Mouse (Mus musculus): ENCODE measurements around the gene Sun2.

Gene Sun2

DNA sequence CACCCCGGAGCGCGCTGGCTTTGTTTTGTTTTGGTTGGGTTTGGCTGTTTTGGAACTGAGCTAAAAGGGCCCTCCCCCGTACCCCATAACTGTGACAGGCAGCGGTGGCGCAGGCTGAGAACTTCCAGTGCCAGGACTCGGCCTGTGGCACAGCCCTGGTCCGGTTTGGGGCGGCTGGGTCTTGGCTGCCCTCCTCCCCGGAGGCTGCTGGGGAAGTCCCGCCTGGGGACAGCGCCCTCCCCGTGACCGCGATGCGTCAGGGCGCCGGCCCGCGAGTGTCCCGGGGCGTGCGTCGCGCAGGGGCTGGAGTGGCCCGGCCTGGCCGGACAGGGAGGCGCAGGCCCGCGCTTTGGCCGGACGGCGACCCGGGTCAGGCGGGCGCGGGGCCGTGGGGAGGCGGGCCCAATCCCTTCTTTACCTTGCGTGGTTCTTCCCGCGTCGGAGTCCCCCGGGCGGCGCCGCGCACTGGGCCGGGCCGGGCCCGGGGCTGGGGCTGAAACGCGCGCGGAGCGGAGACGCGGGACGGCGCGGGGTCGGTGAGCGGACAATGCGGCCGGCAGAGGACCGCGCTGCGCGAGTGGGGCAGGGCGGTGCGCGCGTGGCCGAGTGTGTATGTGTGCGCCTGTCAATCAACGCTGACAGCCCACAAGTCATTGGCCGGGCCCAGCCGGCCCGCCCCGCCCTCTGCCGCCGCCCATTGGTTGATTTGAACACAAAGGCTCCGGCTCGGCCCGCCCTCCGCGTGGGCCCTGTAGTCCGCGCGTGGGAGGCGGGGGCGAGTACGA is at the start of gene Sun2:
TSS of gene Sun2 (minus strand) at position 616 of the 785 bp plus-strand sequence.
- peak; percentile 97 for DNase-seq (ENCODE audit: low spot score)

DNA sequence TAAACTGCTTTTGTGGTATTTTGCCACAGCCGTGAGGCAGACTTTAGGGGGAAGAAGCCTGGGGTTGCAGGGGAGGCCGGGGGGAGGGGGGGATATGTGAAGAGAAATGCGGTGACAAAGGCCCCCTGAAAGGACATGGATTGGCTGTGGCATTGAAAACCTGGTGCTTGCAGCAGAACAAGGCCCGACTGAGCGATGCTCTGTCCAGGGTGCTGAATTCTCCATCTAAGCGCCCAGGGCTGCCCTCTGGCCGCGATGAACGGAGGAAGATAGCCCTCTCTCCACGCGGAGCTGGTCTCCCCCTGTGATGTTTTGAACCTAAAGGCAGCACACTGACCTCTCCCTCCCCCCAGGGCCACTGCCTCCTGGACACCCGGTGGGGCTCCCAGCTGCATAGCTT is 49.2 kb upstream of the Sun2 start:
- DNase-seq (ENCODE audit: low spot score): peak; percentile 81

GRCm38 (mm10) chr15:79790905-79791304 is 48.6 kb upstream of the Sun2 start:
- DNase-seq (ENCODE audit: low spot score): no peak

DNA sequence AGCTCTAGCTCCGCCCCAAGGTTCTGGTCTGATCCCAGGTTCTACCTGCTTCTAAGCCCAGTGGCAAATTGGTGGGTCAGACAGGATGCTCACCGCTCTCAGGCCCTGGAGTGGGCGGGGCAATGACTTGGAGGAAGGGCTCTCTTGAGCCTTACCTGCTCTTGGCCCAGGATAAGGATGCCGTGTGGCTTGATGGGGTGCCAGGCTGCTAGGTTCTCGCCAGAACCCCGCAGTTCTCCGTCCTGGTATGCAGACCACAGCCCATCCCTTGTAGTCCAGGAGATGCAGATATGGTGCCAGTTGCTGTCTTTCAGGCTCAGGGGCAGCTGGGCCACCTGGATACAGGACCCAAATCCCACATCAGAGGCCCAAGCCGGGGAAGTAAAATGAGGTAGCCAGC is 47.8 kb upstream of the Sun2 start:
- no peak for DNase-seq (ENCODE audit: low spot score)

DNA sequence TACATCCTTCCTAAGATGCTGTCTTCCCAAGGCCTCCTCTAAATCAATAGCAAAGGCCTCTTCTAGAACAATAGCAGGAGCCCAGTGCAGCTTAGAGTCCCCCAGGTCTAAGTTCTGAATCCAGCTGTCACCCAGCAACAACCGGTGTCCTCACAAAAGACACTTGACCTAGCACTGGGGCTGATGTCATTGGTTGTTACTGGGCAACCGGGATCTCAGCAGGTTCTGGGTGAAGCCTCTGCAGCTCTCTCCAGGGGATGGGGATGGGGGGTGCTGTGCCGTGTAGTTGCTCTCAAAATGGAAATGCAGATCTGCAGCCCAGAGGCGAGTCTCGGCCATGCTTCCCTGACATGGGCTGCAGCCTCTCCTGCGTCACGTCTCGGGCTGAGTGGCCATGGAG is 45.5 kb upstream of the Sun2 start:
- no peak for DNase-seq (ENCODE audit: low spot score)

GRCm38 (mm10) chr15:79785056-79785455 is 42.7 kb upstream of the Sun2 start:
- DNase-seq (ENCODE audit: low spot score): no peak

DNA sequence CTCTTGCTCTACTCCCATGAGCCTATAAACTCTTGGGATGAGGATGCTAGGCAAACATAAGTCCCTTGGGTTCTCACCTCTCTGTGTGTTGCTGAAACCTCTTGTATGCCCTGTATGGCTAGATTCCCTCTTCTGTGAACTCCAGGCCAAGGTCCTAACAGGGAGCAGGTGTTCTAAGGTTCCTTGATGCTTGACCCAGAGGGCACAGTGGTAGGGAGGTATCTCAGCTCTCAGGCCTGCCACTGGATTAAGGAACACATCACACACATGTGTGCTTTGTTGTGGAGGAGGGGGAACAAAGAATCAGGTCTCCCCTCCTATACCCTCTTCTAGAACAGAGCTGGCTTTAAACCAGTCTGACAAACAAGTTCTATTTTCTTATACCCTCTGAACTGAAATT is 35.4 kb upstream of the Sun2 start, which contains the start of gene Dnal4:
TSS of gene Dnal4 (minus strand) at position 101 of the 400 bp plus-strand sequence.
- DNase-seq (ENCODE audit: low spot score): no peak

DNA sequence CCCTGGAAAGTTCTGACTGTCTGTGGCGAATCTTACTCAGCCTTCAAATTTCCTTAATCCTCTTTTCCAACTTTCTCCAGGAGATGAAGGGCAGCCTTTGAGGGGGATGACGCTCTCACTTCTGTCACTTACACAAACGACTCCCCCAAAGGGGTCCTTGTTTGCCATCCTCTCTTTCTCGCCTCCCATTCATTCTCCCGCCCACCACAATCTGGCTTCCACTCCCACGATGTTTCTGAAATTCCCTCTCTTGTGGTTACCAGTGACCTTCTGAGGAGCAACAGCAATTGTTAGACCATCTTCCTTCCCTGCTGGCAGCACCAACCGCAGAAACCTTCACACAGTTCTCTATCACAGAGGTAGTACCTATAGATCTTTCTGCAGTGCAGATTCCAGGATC is 33.3 kb upstream of the Sun2 start:
- no peak for DNase-seq (ENCODE audit: low spot score)

GRCm38 (mm10) chr15:79774117-79775027 is 32.0 kb upstream of the Sun2 start:
- peak; percentile 97 for DNase-seq (ENCODE audit: low spot score)

- no peak for DNase-seq (ENCODE audit: low spot score)
Observed at GRCm38 (mm10) chr15:79770629-79771240, 28.4 kb upstream of the Sun2 start.

GRCm38 (mm10) chr15:79768302-79768701 is 26.0 kb upstream of the Sun2 start:
- no peak for DNase-seq (ENCODE audit: low spot score)

GRCm38 (mm10) chr15:79767327-79767961 is 25.1 kb upstream of the Sun2 start:
- no peak for DNase-seq (ENCODE audit: low spot score)

DNA sequence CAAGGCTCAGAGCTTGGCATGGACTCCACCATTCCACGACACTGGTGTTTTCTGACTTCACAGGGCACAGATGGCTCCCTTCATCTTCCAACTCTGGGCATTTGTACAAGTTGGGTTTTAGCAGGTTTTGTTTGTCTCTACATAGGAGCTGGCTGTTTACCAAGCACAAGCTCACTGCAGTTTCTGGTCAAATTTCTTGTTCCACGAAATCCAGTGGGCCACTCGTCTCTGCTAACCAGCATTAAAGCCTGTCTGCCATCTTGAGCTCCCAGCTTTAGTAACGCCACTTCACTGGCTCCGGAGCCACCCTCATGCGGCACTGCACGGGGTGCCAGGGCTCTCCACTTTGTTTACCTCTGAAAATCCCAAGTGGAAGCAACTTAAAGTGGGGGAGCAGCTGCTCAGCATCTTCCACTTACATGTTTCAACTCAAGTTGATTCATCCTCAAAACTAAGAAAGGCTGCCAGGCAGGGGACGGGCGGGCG is 24.3 kb upstream of the Sun2 start:
- no peak for DNase-seq (ENCODE audit: low spot score)

DNA sequence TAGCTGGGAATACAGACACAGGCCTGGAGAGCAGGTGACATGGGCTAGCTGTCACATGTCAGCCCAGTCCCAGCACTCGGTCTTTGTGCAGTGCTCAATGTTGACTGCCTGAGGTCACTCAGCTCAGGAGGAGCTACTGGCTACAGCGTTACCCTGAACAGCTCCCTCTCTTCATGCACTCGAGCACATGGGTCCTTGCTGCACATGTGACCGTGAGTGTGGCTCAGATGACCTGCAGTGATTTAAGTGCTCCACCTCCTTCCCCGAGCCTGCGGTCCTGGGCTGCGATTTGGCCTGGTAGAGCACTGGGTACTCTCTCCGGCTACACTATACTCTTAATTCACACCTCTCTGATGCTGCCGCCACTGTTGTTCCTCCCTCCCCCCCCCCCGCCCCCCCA is 23.8 kb upstream of the Sun2 start:
- no peak for DNase-seq (ENCODE audit: low spot score)

DNA sequence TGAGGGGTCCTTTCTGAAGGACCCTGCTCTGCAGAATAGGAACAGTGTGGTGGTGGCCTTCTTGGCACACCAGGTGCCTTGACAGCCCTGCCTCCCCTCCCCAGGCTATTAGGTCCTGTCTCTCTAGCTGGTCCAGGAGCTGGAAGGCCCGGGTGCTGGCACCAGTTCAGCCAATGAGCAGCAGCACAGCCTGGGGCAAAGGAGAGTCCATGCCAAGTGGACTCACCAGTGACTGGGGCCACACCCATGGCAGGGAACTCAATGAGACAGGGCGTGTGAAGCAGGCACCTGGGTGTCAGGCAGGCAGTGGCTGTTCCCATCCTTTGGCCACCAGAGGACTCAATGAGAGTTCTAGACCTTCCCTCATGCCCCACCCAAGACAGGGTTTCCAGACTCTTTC is 23.0 kb upstream of the Sun2 start:
- DNase-seq (ENCODE audit: low spot score): no peak

DNA sequence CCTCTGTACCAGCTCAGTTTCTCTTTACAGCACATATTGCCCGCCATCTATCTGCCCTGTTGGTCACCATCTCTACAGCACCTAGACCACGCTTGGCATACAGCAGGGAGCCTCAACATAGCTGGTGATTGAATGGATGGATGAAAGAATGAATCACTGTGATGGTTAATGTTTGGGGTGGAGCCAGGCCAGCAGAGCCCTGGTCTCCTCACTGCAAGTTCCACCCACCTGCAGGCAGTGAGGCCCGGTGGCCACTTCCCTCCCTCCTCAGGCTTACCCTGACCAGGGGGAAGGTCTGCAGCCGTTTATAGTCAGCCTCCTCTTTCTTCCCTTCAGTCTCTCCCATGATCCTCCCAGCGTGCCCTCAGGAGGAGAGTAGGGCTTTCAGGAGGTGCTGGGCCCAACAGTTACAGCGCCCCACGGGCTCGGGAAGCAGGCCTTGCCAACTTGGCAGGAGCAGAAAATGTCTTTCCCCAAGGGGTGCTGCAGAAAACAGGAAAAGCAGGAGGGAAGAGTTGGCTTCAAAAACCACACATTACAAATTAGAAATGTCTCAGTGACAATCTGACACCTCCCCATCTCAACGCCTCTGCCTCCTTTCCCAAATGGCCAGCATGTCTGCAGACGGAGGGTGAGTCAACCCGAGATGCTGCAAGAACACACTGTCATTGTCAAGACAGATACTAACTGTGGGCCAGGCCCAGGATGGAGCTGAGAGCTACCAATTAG is 22.4 kb upstream of the Sun2 start:
- no peak for DNase-seq (ENCODE audit: low spot score)

DNA sequence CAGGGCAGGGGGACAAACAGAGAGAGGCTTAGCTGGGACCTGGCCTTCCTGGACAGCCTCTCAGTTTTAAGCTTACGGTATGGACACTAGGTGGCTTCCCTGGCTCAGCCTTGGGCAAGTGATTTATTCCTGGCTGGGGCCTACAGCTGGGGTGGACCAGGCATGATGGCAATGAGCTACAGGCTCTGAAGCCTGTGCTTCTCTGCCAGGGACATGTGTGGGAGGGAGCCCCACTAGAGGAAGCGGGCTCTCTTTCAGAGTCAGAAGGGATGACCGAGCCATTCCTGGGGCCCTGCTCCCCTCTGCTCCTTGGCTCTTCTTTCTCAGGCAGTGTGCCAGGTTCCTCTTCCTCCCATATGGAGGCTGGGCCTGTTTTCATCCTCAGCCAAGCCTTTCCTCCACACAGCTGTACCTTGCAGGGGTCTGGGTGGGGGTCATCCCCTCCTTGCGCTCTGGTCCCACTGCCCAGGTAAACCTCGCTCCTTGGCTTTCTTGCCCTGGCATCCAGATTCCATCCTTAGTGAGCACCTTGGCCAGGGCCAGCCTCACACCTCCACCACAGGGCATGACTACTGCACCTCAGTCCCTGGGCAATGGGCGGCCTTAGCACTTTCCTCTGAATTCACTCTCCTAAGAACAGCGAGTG is 21.4 kb upstream of the Sun2 start:
- DNase-seq (ENCODE audit: low spot score): no peak

DNA sequence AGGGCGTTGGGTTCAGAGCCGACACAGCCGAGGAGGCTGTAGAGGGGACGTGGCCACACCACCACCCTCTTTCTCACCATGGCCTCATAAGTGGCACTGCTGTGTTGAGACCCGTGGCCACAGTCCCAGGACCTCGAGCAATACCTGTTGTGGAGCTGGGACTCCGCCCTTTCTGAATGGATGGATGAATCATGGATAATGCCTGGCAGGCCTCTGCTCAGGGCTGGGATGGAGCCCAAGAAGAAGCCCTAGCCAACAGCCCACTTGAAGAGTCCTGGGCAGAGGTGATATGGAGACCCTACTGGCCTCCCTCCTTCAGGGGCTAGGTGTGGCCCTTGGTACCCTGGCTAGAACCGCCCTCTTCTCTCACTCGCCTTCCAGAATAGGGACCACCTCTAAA is 20.7 kb upstream of the Sun2 start:
- no peak for DNase-seq (ENCODE audit: low spot score)

DNA sequence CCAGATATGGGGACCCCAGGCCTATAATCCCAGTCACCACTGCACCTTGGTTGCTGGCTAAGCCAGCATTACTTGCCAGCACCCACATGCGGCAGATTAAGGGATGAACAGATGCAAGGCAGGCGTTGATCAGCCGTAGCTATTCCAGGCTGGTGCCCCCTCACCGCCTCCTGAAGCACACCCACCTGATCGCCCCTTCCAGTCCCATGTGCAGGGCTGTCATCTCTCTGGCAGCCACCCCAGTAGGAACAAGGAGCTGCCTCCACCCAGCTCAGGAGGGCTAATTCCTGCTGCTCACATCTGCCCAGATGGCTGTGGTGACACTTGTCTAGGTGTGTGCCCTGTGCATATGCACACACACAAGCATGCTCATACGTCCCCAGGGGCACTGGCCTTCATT is 18.6 kb upstream of the Sun2 start:
- DNase-seq (ENCODE audit: low spot score): no peak

DNA sequence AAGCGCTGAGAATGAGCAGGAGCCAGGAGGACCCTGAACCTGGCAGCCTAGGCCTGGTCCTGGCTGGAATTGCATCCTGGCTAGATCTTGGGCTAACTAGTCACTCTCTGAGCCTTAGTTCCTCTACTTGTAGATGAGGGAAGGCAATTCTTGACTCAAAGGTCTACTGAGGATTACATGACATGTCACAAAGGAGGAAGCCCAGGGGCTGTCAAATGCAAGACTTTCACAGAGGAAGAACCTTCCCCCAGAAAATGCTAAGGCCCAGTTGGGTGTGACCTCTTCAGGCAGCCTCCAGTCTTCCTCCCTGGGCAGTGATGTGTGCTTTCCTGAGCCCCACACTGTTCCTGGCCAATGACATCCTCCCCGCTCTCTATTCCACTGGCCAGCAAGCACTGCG is 14.8 kb upstream of the Sun2 start:
- no peak for DNase-seq (ENCODE audit: low spot score)
